Mouse (Mus musculus): ENCODE measurements at regions not wholly inside any gene's neighbourhood (a gene's known extent, or its start where the extent isn't known, plus 50 kb on each side); places are given as distances from the start of the nearest gene placed in this dataset.

DNA sequence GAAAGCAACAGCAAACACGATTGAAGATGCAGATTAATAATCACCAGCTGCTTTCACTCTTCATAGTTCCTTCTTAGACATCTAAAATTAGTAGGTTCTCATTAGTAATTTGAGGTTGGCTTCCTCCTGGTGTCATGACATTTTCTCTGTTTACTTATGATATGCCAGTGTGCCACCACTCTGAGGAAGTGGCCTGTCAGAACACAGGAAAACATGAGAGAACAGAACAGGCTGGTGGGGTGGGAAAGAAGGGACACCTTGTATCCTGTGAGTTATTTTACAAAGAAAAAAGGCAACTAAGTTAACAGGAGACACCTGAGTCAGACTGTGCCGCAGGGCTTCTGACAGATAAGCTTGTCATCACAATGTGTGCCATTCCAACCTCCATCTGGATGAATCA lies 981.4 kb downstream of the Pdha2 start:
- no peak for DNase-seq

DNA sequence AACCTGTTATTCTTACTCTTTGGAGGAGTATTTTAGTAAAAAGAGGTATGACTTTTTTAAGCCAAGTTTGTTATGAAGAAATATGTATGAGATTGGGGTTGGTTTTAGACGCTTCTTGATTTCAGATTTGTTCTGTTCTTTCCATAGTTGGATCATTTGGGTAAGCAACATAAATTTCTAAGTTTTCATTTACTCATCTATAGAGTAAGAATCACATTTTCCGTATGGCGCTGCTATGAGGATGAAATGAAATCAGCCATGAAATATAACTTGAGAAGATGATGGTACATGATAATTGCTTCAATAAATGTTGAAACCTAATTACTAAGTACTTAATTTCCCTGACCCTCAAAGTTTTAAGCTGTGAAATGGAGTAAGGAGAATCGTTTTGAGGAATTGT lies 979.0 kb downstream of the Pdha2 start:
- no peak for DNase-seq

DNA sequence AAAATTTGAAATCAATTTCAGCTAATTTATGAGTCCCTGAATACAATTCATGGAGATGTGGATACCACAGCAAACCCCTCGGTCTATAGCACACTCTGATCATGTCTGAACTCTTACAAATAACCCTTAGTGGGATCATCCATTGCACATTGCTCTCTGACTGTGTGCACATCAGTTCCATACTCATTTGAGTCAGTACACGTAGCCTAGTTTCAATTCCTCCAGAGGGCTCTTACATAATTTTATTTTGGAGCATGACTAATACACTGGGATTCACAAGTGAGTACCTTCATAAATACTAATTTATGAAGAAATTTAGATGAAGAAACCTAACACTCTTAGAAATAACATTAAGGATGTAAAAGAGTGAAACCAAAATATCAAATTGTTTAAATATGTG lies 978.3 kb downstream of the Pdha2 start:
- no peak for DNase-seq

DNA sequence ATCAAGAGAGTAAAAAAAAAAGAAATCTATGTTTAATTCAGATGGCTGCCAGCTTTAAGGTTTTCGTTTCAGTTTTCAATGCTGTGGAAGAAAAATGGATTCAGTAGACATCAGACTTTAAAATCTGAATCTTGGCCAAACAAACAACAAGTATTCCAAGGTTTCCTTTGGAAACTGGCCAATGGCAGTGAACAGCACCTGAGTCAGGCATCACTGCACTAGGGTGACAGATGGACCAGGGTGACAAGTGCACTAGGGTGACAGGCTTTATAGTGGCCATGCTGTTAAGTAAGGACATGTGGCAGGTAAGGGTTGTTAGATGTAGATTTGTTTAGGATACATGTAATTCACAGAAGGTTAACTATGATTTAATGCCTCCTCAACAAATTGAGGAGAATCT lies 972.9 kb downstream of the Pdha2 start:
- DNase-seq, result no peak
